Mouse (Mus musculus): ENCODE results near the gene Pkn1. TPM values are rescaled to one million over a fixed set of nuclear protein-coding genes. Genes with fewer than 3 reads are reported as not detected.

Pkn1 gene
- total RNA-seq, 2 experiments from 2014 or later = 53.9 to 65.2 TPM

Small RNAs within 50 kb of the gene (microRNA-seq; reads per million reads assigned to microRNA genes)
- gene Mir1668 = 0 reads per million in 2 experiments

Other genes starting within 250 kb of the Pkn1 start
- gene Scoc, start 240.8 kb downstream of the Pkn1 start, total RNA-seq (2021) = 100 to 1,000 TPM; 218 to 232 TPM
- not detected for gene Olfr370, start 163.4 kb downstream of the Pkn1 start, total RNA-seq (2021)
- gene Ndufb7, start 132.5 kb downstream of the Pkn1 start, total RNA-seq (2021) = 100 to 1,000 TPM; 136 to 155 TPM
- gene Tecr, start 91.2 kb downstream of the Pkn1 start, total RNA-seq (2021) = 100 to 1,000 TPM; 600 to 661 TPM
- 10 to 100 TPM; 61.3 to 66.7 TPM for gene Dnajb1, start 91.0 kb downstream of the Pkn1 start, total RNA-seq (2021)
- 10 to 100 TPM; 86.0 to 86.7 TPM for gene Gipc1, start 46.5 kb downstream of the Pkn1 start, total RNA-seq (2021)
- 1 to 10 TPM; 1.2 to 1.6 TPM for gene Ptger1, start 32.5 kb downstream of the Pkn1 start, total RNA-seq (2021)
- 10 to 100 TPM; 14.6 to 19.2 TPM for gene Ddx39, start 16.0 kb upstream of the Pkn1 start, total RNA-seq (2021)
- gene Adgre5, start 42.1 kb upstream of the Pkn1 start, total RNA-seq (2021) = 10 to 100 TPM; 11.8 TPM
- gene Adgrl1, start 200.9 kb upstream of the Pkn1 start, total RNA-seq (2021) = 100 to 1,000 TPM; 348 to 367 TPM